Mouse (Mus musculus) embryo, embryonic 10 days (tissue): ENCODE measurements around the gene Gm40460.
"Not testable (repeated sequence)": the region's sequence is repeated elsewhere in the genome, so short reads cannot be mapped to it uniquely, and the experiment has no call there.

ENCODE experiments used
- DNase-seq: peaks from one replicate; pipeline ENCODE4 v3.0.0-alpha.2; 2015; ENCODE audit warnings: low spot score

The Gm40460 gene

DNA sequence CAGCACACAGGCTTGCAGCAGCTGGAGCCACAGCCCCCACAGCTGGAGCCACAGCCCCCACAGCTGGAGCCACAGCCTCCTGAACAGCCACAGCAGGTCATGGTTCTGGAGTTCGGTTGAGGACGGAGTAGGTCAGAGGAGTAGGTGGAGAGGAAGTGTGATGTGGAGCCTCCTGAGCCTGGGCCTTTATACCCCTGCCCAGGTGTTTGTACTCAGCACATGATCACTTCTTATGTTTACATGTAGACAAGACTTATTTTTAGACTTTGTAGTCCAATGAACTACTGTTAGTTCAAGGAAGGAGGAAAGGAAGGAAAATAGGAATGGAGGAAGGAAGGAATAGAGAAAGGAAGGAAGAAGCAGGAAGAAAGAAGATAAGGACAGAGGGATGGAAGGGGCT lies at the start of gene Gm40460:
Gene Gm40460 (minus strand): TSS at position 101 of the 400 bp plus-strand sequence.
- DNase-seq: no peak

GRCm38 (mm10) chr7:142285910-142286612 lies 45.2 kb upstream of the Gm40460 start:
- peak; percentile 32 for DNase-seq

GRCm38 (mm10) chr7:142285130-142285835 lies 44.4 kb upstream of the Gm40460 start:
- peak; percentile 85 for DNase-seq

DNA sequence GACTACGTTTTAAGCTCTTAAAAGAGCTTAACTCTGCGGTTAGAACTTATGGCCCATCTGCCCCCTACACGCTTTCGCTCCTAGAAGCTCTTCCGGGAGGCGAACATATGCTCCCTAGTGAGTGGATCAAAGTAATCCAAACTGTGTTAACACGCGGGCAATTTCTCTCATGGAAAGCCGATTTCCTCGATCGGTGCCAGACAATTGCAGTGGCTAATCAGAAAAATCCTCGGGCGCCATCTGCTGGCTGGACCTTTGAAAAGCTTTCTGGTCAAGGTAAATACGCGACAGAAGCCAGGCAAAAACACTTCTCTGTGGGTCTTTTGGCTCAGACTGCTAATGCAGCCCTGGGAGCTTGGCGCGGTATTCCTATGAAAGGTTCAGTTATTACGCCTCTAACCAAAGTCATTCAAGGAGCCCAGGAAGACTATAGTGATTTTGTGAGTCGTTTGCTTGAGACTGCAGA lies 43.8 kb upstream of the Gm40460 start:
- DNase-seq: peak; percentile 95

- DNase-seq: peak; percentile 84
These were observed 43.2 kb upstream of the Gm40460 start for GRCm38 (mm10) chr7:142284023-142284591.

DNA sequence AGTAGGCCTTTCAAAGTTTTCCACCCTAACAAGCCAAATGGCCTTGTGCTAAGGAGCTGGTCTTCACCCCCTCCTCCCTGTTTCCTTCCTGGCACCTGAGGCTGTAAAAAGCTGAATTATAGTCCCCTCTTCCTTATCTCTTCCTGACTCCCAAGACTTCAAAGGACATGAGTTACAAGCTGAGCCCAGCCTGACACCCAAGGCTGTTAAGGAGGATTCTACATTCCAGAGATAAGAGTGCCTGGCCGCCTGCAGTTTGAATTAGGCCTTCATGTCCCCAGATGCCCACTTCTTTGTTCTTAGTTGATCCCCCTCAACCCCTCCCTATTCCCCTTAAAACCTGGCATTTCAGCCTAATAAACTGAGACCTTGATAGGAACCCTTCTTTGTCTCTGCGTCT lies 42.0 kb upstream of the Gm40460 start:
- DNase-seq: peak; percentile 35

DNA sequence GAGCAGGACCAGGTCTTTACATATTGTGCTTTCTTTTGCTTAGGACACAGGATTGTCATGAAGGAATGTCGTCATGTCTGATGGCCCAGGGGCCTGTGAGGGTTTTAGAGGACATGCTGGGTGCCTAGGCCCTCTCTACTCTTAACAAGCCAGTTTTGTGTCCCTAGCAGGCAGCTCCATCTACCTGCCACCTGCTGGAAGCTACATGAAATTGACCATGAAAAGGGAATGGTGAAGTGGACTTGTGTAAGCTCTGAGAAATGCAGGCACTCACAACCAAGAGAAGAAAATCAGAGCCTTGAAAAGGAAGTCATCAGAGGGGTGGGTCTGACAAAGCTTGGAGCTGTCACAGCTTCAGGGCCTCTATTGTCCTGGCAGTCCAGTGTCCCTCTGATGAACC lies 38.4 kb upstream of the Gm40460 start:
- DNase-seq: not testable (repeated sequence)

DNA sequence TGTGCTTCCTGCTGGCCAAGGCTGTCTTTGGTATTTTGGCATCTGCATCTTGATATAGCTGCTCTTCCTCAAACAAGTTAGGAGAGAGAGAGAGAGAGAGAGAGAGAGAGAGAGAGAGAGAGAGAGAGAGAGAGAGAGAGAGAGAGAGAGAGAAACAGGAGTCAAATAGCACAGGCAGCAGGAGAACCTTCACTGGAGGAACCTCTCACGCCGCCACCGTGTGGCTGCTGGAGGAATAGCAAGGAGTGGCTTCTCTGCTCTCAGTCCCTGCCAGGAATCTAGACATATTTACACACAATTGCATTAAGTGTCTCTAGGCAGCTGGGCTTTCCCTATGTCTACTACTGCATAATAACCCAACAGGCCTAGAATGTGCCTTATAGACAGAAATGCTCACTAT lies 37.3 kb upstream of the Gm40460 start:
- peak; percentile 82 for DNase-seq

GRCm38 (mm10) chr7:142274263-142274662 lies 33.4 kb upstream of the Gm40460 start, which contains the start of gene Gm4559:
Gene Gm4559, minus strand, starts transcription at chr7:142274363.
- not testable (repeated sequence) for DNase-seq

DNA sequence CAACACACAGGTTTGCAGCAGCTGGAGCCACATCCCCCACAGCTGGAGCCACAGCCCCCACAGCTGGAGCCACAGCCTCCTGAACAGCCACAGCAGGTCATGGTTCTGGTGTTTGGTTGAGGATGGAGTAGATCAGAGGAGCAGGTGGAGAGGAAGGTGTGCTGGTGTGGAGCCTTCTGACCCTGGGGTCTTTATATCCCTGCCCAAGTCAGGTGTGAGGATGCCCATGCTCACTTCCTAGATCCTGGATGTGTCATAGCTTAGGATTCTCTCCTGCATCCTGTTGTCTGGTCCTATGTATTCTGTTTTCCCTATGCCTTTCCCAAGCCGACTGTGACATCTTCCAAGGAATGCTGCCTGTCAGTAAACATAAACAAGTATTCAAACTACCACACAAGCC lies 17.4 kb upstream of the Gm40460 start, which contains the start of gene Gm2431:
Gene Gm2431 (minus strand): TSS at position 101 of the 400 bp plus-strand sequence.
- not testable (repeated sequence) for DNase-seq

GRCm38 (mm10) chr7:142255517-142255916 lies 14.6 kb upstream of the Gm40460 start:
- peak; percentile 68 for DNase-seq

DNA sequence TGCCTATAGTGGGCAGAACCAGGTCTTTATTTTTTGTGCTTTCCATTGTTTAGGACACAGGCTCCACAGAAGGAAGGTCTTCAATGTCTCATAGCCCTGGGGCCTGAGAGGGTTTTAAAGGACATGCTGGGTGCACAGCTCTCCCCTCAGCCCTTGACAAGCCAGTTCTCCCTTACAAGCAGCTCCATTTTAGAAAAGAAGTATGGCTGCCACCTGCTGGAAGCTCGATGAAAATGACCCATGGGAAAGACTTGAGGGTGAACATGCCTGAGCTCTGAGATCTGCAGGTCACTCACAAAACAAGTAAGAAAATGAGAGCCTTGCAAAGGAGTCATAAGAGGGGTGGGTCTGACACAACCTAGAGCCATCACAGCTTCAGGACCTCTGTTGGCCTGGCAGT lies 8.9 kb upstream of the Gm40460 start:
- peak; percentile 67 for DNase-seq

- DNase-seq: no peak
These were observed 9.3 kb downstream of the Gm40460 start for GRCm38 (mm10) chr7:142231540-142231939.

GRCm38 (mm10) chr7:142229871-142230270 lies 11.0 kb downstream of the Gm40460 start, which contains the start of gene Krtap5-5:
Gene Krtap5-5, minus strand, starts transcription at chr7:142229971.
- not testable (repeated sequence) for DNase-seq

GRCm38 (mm10) chr7:142224518-142224917 lies 16.4 kb downstream of the Gm40460 start:
- peak; percentile 11 for DNase-seq

- DNase-seq: not testable (repeated sequence)
These were observed 28.7 kb downstream of the Gm40460 start for GRCm38 (mm10) chr7:142212136-142212535.

DNA sequence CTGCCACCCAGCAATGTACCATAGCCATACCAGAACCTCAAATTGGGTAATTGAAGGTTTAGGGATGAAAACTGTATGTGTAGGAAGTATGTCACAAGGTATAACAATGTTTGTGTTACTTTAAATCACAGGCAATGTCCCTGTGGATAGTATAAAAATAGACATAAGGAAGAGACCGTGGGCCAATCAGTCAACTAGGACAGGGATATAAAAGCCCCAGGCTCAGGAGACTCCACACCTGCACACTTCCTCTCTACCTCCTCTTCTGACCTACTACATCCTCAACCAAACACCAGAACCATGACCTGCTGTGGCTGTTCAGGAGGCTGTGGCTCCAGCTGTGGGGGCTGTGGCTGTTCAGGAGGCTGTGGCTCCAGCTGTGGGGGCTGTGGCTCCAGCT lies 29.3 kb downstream of the Gm40460 start, which contains the start of gene Gm7579:
Gene Gm7579 (plus strand): TSS at position 301 of the 400 bp plus-strand sequence.
- no peak for DNase-seq

GRCm38 (mm10) chr7:142206891-142207290 lies 34.0 kb downstream of the Gm40460 start:
- not testable (repeated sequence) for DNase-seq

- no peak for DNase-seq
These were observed 35.4 kb downstream of the Gm40460 start for GRCm38 (mm10) chr7:142205488-142205887.

DNA sequence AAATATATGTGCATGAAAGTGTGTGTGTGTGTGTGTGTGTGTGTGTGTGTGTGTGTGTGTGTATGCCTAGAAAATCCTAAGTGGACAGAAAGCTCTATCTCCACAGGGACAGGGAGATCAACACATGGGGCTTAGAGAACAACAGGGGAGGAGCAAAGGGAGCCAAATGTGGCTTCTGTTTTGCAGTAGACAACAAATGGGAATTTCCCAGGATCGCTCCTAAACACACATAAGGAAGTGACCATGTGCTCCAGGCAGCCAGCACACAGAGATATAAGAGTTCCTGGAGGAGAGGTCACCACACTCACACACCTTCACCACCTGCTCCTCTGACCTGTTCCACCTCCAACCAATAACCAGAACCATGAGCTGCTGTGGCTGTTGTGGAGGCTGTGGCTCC lies 39.8 kb downstream of the Gm40460 start, which contains the start of gene Krtap5-3:
Gene Krtap5-3 (plus strand): TSS at position 301 of the 400 bp plus-strand sequence.
- DNase-seq: no peak

GRCm38 (mm10) chr7:142198748-142199147 lies 42.1 kb downstream of the Gm40460 start:
- DNase-seq: no peak
